Mouse (Mus musculus): ENCODE measurements around the gene Nmnat3.

Gene Nmnat3

GRCm38 (mm10) chr9:98354919-98355318 is 67.7 kb downstream of the Nmnat3 start:
- no peak for DNase-seq (ENCODE audit: low read depth, low spot score)

GRCm38 (mm10) chr9:98361047-98361446 is 73.8 kb downstream of the Nmnat3 start:
- no peak for DNase-seq (ENCODE audit: low read depth, low spot score)

DNA sequence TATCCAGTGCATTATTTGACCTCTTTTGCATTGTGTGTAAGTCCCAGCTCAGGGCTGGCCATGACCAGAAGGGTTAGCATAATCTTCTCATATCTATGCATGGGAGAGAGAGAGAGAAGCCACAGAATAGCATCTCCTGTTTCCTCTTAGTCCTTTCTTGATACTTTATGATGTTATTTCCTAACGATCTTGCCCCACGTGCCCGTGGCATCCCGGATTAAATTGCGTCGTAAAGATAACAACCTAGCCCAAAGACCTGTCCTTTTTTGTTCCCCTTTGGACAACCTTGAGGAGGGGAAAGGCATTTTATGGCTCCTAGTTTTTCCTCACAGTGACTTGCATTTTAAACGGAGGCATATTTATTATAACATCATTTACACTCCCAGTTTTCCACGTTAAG is 78.8 kb downstream of the Nmnat3 start:
- no peak for DNase-seq (ENCODE audit: low read depth, low spot score)

GRCm38 (mm10) chr9:98367333-98367962 is 80.2 kb downstream of the Nmnat3 start:
- DNase-seq (ENCODE audit: low read depth, low spot score) = no peak

- no peak for DNase-seq (ENCODE audit: low read depth, low spot score)
Observed at GRCm38 (mm10) chr9:98369707-98370106, 82.5 kb downstream of the Nmnat3 start.

DNA sequence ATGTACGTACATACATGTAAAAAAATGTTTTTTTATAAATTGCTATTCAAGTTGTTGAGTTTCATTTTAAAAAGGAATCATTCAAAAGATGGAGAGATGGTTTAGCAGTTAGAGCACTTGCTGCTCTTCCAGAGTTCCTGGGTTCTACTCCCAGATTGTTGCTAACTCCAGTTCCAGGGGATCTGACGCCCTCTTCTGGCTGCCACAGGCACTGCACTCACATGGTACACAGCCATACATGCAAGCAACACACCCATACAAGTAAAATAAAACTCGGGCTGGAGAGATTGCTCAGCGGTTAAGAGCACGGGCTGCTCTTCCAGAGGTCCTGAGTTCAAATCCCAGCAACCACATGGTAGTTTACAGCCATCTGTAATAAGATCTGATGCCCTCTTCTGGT is 86.1 kb downstream of the Nmnat3 start:
- DNase-seq (ENCODE audit: low read depth, low spot score) = no peak

GRCm38 (mm10) chr9:98374897-98375296 is 87.7 kb downstream of the Nmnat3 start:
- no peak for DNase-seq (ENCODE audit: low read depth, low spot score)

DNA sequence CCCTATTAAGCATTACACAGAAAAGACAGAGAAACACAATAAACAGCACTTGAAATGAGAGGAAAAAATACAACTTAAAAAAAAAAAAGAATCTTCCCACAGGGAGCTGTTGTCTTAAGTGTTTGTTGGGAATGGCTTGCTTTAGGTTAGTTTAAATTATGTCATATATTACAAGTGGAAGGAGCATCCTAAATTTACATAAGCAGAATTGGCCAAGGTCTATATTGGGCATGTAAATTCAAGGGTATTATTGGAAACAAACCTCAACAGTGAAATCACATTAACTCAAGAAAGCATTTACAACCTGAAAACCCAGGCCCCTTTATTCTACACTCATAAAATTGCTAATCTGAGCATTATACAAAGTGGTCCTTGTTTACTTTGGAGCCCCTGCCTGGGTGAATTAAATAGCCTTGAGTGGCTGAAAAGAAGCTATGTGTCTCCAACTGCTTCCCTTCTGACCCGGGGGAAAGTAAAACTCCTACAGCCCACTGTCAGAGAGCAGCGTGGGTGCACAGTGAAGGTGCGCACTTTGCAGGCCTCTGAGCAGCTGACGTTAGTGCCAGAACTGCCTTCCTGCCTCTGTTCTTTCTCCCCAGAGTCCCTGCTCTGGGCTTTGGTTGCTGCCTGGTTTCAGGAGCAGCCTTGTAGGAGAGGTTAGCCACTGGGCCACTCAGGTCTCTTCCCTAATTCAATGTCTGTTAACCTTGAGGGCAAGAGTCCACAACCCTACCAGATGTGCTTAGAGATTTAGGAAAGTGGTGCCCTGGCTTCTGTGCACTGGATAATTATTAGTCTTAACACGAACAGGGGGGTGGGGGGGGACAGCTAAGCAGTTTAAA is 88.3 kb downstream of the Nmnat3 start:
- no peak for DNase-seq (ENCODE audit: low read depth, low spot score)

- DNase-seq (ENCODE audit: low read depth, low spot score) = no peak
Observed at GRCm38 (mm10) chr9:98379736-98380135, 92.5 kb downstream of the Nmnat3 start.

- no peak for DNase-seq (ENCODE audit: low read depth, low spot score)
Observed at GRCm38 (mm10) chr9:98380593-98380992, 93.4 kb downstream of the Nmnat3 start.

- DNase-seq (ENCODE audit: low read depth, low spot score) = no peak
Observed at GRCm38 (mm10) chr9:98387741-98388632, 100.8 kb downstream of the Nmnat3 start.

DNA sequence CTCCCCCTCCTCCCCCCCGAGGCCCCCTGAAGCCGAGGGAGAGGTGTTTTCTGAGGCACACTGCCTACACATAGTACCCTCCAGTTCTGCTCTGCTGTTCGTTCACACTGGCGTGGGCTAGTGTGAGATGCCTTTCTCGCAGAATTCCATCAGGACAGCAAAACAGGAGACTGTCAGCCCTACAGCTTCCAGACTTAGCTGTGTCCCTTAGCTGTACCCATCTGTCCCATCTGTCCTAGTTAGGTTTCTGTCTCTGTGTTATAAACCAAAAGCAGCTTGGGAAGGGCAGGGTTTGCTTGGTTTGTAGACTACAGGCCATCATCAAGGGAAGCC is 101.4 kb downstream of the Nmnat3 start:
- DNase-seq (ENCODE audit: low read depth, low spot score) = no peak

DNA sequence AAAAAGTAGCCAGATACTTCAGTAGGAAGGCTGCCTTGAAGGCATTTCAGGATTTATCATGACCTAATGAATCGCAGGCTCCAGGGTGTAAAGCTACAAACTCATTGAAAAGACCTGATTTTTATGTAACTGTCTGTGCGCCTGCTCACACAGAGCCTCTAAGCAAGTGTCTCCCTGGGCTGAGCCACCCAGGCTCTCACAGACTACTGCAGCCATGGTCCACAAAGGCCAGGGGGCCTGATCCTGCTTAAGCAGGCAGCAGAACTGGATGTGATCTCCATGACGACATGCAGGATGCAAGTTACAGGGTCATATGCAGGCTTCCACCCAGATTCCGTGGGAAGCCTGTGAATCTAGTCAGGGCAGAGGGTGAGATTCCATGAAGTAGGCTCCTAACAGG is 106.3 kb downstream of the Nmnat3 start:
- DNase-seq (ENCODE audit: low read depth, low spot score) = no peak

DNA sequence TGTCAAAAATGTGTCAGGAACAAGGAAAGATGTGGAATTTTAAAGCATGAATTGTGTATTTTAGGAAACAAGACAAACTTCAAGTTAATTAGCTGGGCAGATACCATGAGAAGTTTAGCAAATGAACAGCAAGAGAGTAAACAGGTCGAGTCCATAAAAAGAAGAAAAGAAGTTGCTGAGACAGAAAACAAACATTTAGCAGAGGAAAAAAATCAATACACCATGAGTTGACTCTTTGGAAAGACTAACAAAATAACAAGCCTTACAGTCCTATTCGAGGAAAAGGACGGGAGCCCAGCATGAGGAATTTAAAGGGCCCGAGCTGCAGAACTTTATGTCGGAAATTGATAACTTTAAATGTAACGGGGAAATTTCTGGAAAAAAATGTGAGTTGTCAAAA is 110.0 kb downstream of the Nmnat3 start:
- no peak for DNase-seq (ENCODE audit: low read depth, low spot score)

GRCm38 (mm10) chr9:98397866-98398265 is 110.6 kb downstream of the Nmnat3 start:
- DNase-seq (ENCODE audit: low read depth, low spot score) = no peak

DNA sequence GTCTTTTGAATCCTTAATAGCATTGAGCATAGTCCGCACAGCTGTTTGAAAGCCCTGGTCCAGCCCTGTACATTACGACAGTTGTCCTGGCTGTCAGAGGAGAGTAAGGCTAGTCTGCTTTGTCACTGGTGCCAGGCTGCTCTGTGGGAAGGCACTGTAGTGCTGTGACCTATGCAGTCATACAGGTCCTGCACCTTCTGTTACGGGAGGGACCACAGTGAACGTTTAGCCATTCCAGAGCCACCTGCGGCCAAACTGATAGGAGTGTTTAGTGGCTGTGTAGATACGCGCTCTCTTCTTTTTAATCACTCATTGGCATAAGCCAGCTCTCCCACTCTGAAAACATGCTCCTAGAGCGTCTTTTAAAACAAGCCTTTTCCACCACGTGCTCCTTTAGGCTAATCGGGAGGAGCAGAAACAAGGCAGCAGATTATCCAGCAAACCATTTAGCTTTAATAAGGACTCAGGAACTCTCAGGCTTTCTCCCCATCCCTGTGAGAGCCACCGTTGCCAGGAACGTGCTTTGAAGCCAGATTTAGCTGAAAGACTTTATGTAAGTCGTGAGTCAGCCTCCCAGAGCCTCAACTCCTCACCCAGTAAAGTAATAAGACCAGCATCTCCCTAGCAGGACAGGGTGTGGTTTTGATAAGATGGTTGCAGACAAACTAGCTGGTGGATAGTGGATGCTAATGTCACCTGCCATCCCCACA is 113.1 kb downstream of the Nmnat3 start:
- no peak for DNase-seq (ENCODE audit: low read depth, low spot score)

- no peak for DNase-seq (ENCODE audit: low read depth, low spot score)
Observed at GRCm38 (mm10) chr9:98401611-98402010, 114.4 kb downstream of the Nmnat3 start.

DNA sequence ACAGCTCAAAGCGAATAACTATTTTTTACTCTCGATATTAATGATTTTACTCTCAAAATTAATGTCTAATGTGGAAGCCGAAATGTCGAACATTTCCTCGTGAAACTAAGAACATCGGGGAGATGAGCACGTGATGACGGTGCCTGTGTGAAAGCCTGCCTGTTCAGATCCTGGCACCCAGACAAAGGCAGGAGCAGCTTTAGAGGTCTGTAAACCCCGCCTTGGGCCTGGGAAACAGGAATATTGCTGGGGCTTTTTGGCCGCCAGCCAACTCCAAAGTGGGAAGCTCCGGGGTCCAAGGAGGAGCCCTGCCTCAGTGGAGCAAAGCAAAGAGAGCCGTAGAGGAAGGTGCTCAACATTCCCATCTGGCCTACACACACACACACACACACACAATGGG is 120.5 kb downstream of the Nmnat3 start:
- DNase-seq (ENCODE audit: low read depth, low spot score) = no peak

DNA sequence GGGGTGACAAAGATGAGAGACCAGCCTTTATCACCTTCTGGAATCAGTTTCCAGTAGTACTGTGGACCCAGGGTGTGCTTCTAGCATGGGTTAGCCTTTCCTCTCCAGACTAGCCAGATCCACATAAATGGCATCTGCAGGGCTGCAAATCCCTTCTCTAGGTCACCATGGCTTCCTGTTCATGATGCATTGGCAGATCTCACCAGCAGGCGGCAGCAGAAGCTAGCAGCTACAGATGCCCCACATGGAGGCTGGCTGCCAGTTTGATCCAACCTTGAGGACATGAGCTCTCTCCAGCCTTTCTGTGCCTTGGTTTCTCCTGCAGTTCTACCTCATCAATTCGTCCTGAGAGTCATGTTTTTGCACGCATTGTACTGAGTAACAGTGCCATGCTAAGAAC is 121.9 kb downstream of the Nmnat3 start:
- DNase-seq (ENCODE audit: low read depth, low spot score) = peak; percentile 61

DNA sequence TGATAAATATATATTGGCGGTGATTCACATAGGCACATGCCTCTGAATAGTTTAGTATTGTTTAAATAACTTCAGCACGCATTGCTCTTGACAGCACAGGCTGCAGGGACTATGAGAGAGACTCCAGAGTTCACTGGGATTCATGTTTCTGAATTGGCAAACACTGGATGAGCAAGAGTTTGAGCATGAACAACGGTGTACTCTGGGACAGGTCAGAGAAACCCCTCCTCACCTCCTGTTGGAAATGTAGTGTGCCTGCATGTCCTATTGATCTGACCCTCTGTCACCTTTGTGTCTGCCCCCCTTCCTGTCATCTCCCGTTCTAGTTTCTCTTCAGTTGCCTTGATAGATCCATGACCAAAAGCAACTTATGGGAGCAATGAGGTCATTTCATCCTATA is 128.2 kb downstream of the Nmnat3 start:
- no peak for DNase-seq (ENCODE audit: low read depth, low spot score)

DNA sequence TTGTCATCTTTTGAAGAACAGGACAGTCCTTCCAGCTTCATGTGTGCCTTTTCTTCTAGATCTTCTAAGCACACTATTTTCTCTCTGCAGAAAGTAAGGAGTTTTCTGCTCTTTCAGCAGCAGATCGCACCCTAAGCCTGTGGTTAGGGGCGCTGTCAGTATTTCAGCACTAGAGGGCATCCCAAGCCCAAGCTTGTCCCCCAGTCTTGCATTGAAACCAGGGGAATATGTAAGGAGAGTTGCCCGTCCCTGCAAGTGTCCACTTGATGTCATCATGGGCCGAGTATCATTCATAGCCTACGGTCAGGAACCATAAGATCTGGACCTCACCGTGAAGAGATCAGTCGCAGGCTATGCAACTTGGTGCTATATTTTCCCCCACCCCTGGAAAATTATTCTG is 130.7 kb downstream of the Nmnat3 start:
- DNase-seq (ENCODE audit: low read depth, low spot score) = no peak

DNA sequence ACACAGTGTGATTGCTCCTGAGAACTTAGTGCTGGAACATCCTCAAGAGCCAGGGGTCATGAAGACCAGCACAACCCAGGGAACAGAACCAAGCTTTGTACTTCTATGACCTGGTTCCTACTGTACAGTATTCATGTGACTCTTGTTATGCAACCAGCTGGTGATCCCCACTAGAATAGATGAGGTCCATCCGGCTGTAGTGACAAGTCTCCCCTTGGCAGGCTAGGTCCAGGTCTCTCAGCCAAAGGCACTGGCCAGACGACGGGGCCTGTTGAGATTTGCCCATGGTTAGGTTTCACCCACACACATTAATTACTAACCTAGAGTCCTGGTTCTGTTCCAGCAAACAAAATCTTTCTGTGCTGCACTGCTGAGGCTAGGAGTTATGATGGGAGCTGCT is 131.1 kb downstream of the Nmnat3 start:
- no peak for DNase-seq (ENCODE audit: low read depth, low spot score)
